Comparison of ENCODE assay signal across 8 mouse cellular contexts in genomic region chr1:160791381-160792155, GRCm38 (mm10). TPM values are rescaled to one million over a fixed set of nuclear protein-coding genes. Genes with fewer than 3 reads are reported as not detected.
DNase-seq lines count a peak whose midpoint lies in the region; ATAC-seq lines count a peak whose summit lies in the region.

No protein-coding gene starts in this region.

- no peaks in the 10 kb centered on the region for H3K9me3 ChIP-seq in embryonic facial prominence, embryonic 12.5 days
- no peaks in the 10 kb centered on the region for H3K9me3 ChIP-seq in liver, embryonic 16.5 days (replicated peaks; ENCODE audit: control insufficient read depth, low read length)

- H3K27ac ChIP-seq in embryonic facial prominence, embryonic 12.5 days: peak overlapping the region; percentile 19; the same call in 1 of the 2 replicates
- H3K27ac ChIP-seq in liver, embryonic 16.5 days (ENCODE audit: low read length): peak overlapping the region; percentile 98

- peak overlapping the region; percentile 89 for H3K4me3 ChIP-seq in embryonic facial prominence, embryonic 12.5 days
- H3K4me3 ChIP-seq in liver, embryonic 16.5 days (ENCODE audit: low read depth, low read length): peak overlapping the region; percentile 99

- no peaks in the 10 kb centered on the region for H3K36me3 ChIP-seq in embryonic facial prominence, embryonic 12.5 days
- no peaks in the 10 kb centered on the region for H3K36me3 ChIP-seq in liver, embryonic 16.5 days (ENCODE audit: control insufficient read depth, insufficient read depth)

- H3K4me1 ChIP-seq in embryonic facial prominence, embryonic 12.5 days: no peaks in the 10 kb centered on the region
- peaks cover 27% of the 10 kb centered on the region for H3K4me1 ChIP-seq in liver, embryonic 16.5 days (ENCODE audit: control insufficient read depth, low read depth, low read length)

- peak overlapping the region; percentile 93 for H3K4me2 ChIP-seq in embryonic facial prominence, embryonic 12.5 days (replicated peaks)
- peak overlapping the region; percentile 81 for H3K4me2 ChIP-seq in liver, embryonic 16.5 days (ENCODE audit: low read depth, low read length)

- ATAC-seq in embryonic facial prominence, embryonic 12.5 days (ENCODE audit: insufficient number of reproducible peaks, insufficient read depth, low FRiP score, low TSS enrichment): no peak; the same call in 1 of the 2 replicates
- peak; percentile 12 for ATAC-seq in liver, embryonic 16.5 days (ENCODE audit: low read depth)

- H3K27me3 ChIP-seq in embryonic facial prominence, embryonic 12.5 days: no peaks in the 10 kb centered on the region
- no peaks in the 10 kb centered on the region for H3K27me3 ChIP-seq in liver, embryonic 16.5 days (ENCODE audit: control insufficient read depth, insufficient read depth, low read depth, low read length)

- intact Hi-C loops in heart, postnatal 14 days (cut with DNase I): loop anchor here (2.0 to 5.0 kb wide), 2 partner anchors 45 to 116 kb away; partner anchors contain the start of gene Rc3h1

- H3K9ac ChIP-seq in embryonic facial prominence, embryonic 12.5 days: peak overlapping the region; percentile 82
- H3K9ac ChIP-seq in liver, embryonic 16.5 days (ENCODE audit: low read depth, low read length): peak overlapping the region; percentile 100

- 7% methylated on average over 20 of the region's 20 CpGs for WGBS in embryonic facial prominence, embryonic 12.5 days
- 3% methylated on average over 20 of the region's 20 CpGs for WGBS in liver, embryonic 16.5 days (ENCODE audit: insufficient replicate concordance)

- DNase-seq in embryo, embryonic 10.5 days (ENCODE audit: low spot score): peak; percentile 42
- no peak for DNase-seq in embryo, embryonic 11 days
- DNase-seq in 416B (ENCODE audit: low read depth): peak; percentile 62
- peak; percentile 36 to 52 for DNase-seq in heart, postnatal 14 days
- peak; percentile 13 for DNase-seq in ovary, postnatal 14 days (ENCODE audit: low spot score)
- DNase-seq in adrenal gland, adult 2 months: no peak

RNA-seq across cellular contexts. Expression of gene Rabgap1l, which starts 1.4 kb away (rescaled TPM):
- polyA plus RNA-seq in embryonic facial prominence, embryonic 12.5 days (2016; fragmentation: Nextera tagmentation; extraction: Ambion mirVana): 18.4 and 19.6 TPM in 2 replicates
- total RNA-seq in heart, postnatal 14 days (2021): 10 to 100 TPM; 71.1 to 83.6 TPM
- polyA plus RNA-seq in liver, embryonic 16.5 days (2015; fragmentation: Nextera tagmentation; extraction: Ambion mirVana): 27.6 and 28.9 TPM in 2 replicates
- total RNA-seq in adrenal gland, adult 2 months (2021): 10 to 100 TPM; 24.2 to 29.5 TPM
- polyA plus RNA-seq in adrenal gland, adult 2 months (2012; rRNA removed): 1.8 TPM in 2 replicates

Comparison
In these comparisons a context has a peak if more than half of its experiments do, and no peak if none do; other contexts are left out.
1. DNase-seq: peak in embryo, embryonic 10.5 days (single experiment), 416B (single experiment), heart, postnatal 14 days (2 of 2) and ovary, postnatal 14 days (single experiment); none in embryo, embryonic 11 days (single experiment) and adrenal gland, adult 2 months (single experiment).